Mouse (Mus musculus): ENCODE measurements at regions not wholly inside any gene's neighbourhood (a gene's known extent, or its start where the extent isn't known, plus 50 kb on each side); places are given as distances from the start of the nearest gene placed in this dataset.
"Not testable (repeated sequence)": the region's sequence is repeated elsewhere in the genome, so short reads cannot be mapped to it uniquely, and the experiment has no call there.

DNA sequence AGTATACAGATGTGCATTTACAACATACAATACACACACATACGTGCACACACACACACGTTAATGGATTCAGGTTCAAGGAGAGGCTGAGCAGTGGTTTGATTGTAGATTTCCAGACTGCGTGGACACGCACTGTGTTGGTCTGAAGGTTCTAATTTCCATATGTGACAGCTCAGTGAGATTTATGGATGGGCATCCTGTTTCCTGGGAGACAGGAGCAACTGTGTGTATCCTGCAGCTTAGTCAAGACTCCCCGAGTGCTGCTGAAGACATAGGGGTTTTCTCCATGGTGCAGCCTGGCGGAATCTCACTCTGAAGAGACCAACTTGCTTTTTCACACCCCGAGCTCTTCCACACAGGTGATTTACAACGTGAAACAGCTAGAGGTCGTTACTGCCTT, 119.3 kb upstream of the Foxk1 start:
- no peaks in the 10 kb centered on the region for H3K36me3 ChIP-seq
- no peak overlapping the region for H3K4me2 ChIP-seq (replicated peaks)
- no peaks in the 10 kb centered on the region for H3K4me1 ChIP-seq
- H3K27ac ChIP-seq, result no peak overlapping the region
- H3K9me3 ChIP-seq, result no peaks in the 10 kb centered on the region
- H3K4me3 ChIP-seq, result no peak overlapping the region
- no peak overlapping the region for H3K9ac ChIP-seq
- ATAC-seq (ENCODE audit: insufficient number of reproducible peaks, insufficient read depth, low FRiP score, low TSS enrichment), result no peak
- 83% methylated on average over 9 of the region's 9 CpGs for WGBS
- no peaks in the 10 kb centered on the region for H3K27me3 ChIP-seq

DNA sequence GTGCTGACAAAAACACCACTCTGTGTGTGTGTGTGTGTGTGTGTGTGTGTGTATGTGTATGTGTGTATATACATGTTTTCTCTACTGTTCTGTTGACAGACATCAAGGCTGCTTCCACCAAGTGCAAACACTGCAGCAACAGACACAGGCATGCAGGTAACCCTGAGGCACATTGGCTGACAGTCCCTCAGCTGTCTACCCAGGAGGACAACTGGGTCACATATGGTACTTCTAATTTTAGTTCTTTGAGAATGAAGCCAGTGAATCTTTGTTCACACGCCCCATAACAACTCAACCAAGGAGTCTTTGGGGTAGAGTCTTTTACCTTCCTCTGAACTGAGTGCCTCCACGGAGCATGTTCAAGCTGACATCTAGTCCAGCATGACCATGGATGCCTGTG, 113.3 kb upstream of the Foxk1 start:
- H3K4me3 ChIP-seq, result no peak overlapping the region
- 80% methylated on average over 2 of the region's 2 CpGs for WGBS
- no peak for ATAC-seq (ENCODE audit: insufficient number of reproducible peaks, insufficient read depth, low FRiP score, low TSS enrichment)
- H3K36me3 ChIP-seq, result no peaks in the 10 kb centered on the region
- H3K4me1 ChIP-seq, result no peaks in the 10 kb centered on the region
- no peaks in the 10 kb centered on the region for H3K27me3 ChIP-seq
- H3K9ac ChIP-seq, result no peak overlapping the region
- H3K4me2 ChIP-seq (replicated peaks), result no peak overlapping the region
- H3K9me3 ChIP-seq, result peaks cover 7% of the 10 kb centered on the region; the same call in 1 of the 2 replicates
- H3K27ac ChIP-seq, result no peak overlapping the region

GRCm38 (mm10) chr5:142291451-142291850, 109.8 kb upstream of the Foxk1 start:
- H3K4me2 ChIP-seq (replicated peaks), result no peak overlapping the region
- no peaks in the 10 kb centered on the region for H3K4me1 ChIP-seq
- no peaks in the 10 kb centered on the region for H3K27me3 ChIP-seq
- no peak overlapping the region for H3K27ac ChIP-seq
- H3K36me3 ChIP-seq, result no peaks in the 10 kb centered on the region
- no peak overlapping the region for H3K4me3 ChIP-seq
- H3K9me3 ChIP-seq, result peaks cover 7% of the 10 kb centered on the region; the same call in 1 of the 2 replicates
- no peak overlapping the region for H3K9ac ChIP-seq
- no peak for ATAC-seq (ENCODE audit: insufficient number of reproducible peaks, insufficient read depth, low FRiP score, low TSS enrichment)
- WGBS, result 91% methylated on average over 10 of the region's 10 CpGs

- H3K27me3 ChIP-seq; ATAC-seq (ENCODE audit: insufficient number of reproducible peaks, insufficient read depth, low FRiP score, low TSS enrichment); H3K36me3 ChIP-seq: not testable (repeated sequence)
Measured at GRCm38 (mm10) chr5:142296401-142296800, 104.9 kb upstream of the Foxk1 start.

DNA sequence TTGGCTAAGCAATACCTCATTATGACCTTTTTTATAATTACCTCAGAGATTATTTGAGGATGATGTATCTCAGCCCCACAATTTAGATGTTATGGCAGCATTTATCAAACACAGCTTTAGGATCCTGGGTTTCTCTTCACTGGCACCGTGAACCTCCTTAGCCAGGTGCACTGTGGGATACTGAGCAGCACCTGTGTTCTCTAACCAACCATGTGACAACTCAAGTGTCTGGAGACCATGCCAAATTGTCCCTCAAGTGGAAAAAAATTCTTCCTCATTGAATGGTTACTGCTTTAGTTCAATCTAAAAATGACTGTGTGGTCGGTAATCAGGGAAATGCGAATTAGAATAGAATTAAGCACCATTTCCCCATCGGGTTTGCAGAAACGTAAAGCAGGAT, 101.7 kb upstream of the Foxk1 start:
- no peaks in the 10 kb centered on the region for H3K9me3 ChIP-seq
- H3K9ac ChIP-seq, result no peak overlapping the region
- H3K4me3 ChIP-seq, result no peak overlapping the region
- no peaks in the 10 kb centered on the region for H3K36me3 ChIP-seq
- no peaks in the 10 kb centered on the region for H3K4me1 ChIP-seq
- no peak for ATAC-seq (ENCODE audit: insufficient number of reproducible peaks, insufficient read depth, low FRiP score, low TSS enrichment)
- no peak overlapping the region for H3K4me2 ChIP-seq (replicated peaks)
- no peaks in the 10 kb centered on the region for H3K27me3 ChIP-seq
- no peak overlapping the region for H3K27ac ChIP-seq
- 86% methylated on average over 5 of the region's 5 CpGs for WGBS

More at GRCm38 (mm10) chr5:142296401-142296800, 104.9 kb upstream of the Foxk1 start:
- H3K9ac ChIP-seq; H3K4me1 ChIP-seq; H3K27ac ChIP-seq; H3K4me3 ChIP-seq; H3K4me2 ChIP-seq (replicated peaks); H3K9me3 ChIP-seq: not testable (repeated sequence)
- WGBS, result 85% methylated on average over 2 of the region's 2 CpGs

- 88% methylated on average over 3 of the region's 3 CpGs for WGBS
- H3K4me2 ChIP-seq (replicated peaks), result no peak overlapping the region
- H3K4me1 ChIP-seq, result no peaks in the 10 kb centered on the region
- no peak overlapping the region for H3K4me3 ChIP-seq
- H3K9me3 ChIP-seq, result no peaks in the 10 kb centered on the region
- no peak overlapping the region for H3K27ac ChIP-seq
- no peak overlapping the region for H3K9ac ChIP-seq
- ATAC-seq (ENCODE audit: insufficient number of reproducible peaks, insufficient read depth, low FRiP score, low TSS enrichment), result no peak
- H3K36me3 ChIP-seq, result no peaks in the 10 kb centered on the region
- no peaks in the 10 kb centered on the region for H3K27me3 ChIP-seq
Measured at GRCm38 (mm10) chr5:142308511-142308910, 92.8 kb upstream of the Foxk1 start.

GRCm38 (mm10) chr5:142313944-142314343, 87.4 kb upstream of the Foxk1 start:
- Histone ChIP-seq H3K4me2 (replicated peaks) (no peak overlapping the region), H3K27ac (no peak overlapping the region), H3K36me3 (no peaks in the 10 kb centered on the region), H3K4me3 (no peak overlapping the region), H3K27me3 (no peaks in the 10 kb centered on the region), H3K9me3 (no peaks in the 10 kb centered on the region), H3K9ac (no peak overlapping the region), H3K4me1 (no peaks in the 10 kb centered on the region)
- no peak for ATAC-seq (ENCODE audit: insufficient number of reproducible peaks, insufficient read depth, low FRiP score, low TSS enrichment)
- 77% methylated on average over 8 of the region's 8 CpGs for WGBS

- no peaks in the 10 kb centered on the region for H3K4me1 ChIP-seq
- 72% methylated on average over 5 of the region's 5 CpGs for WGBS
Measured at GRCm38 (mm10) chr5:142314466-142314865, 86.8 kb upstream of the Foxk1 start.

GRCm38 (mm10) chr5:142319268-142319667, 82.0 kb upstream of the Foxk1 start:
- Histone ChIP-seq H3K27ac (no peak overlapping the region), H3K36me3 (no peaks in the 10 kb centered on the region), H3K9me3 (no peaks in the 10 kb centered on the region), H3K4me3 (no peak overlapping the region), H3K27me3 (no peaks in the 10 kb centered on the region), H3K4me2 (replicated peaks) (no peak overlapping the region), H3K9ac (no peak overlapping the region), H3K4me1 (no peaks in the 10 kb centered on the region)
- WGBS, result 5% methylated on average over 7 of the region's 7 CpGs
- ATAC-seq (ENCODE audit: insufficient number of reproducible peaks, insufficient read depth, low FRiP score, low TSS enrichment), result peak; percentile 53; the same call in 1 of the 2 replicates

More at GRCm38 (mm10) chr5:142314466-142314865, 86.8 kb upstream of the Foxk1 start:
- Histone ChIP-seq H3K4me2 (replicated peaks) (no peak overlapping the region), H3K27ac (no peak overlapping the region), H3K9me3 (no peaks in the 10 kb centered on the region), H3K36me3 (no peaks in the 10 kb centered on the region), H3K27me3 (no peaks in the 10 kb centered on the region), H3K9ac (no peak overlapping the region), H3K4me3 (no peak overlapping the region)
- no peak for ATAC-seq (ENCODE audit: insufficient number of reproducible peaks, insufficient read depth, low FRiP score, low TSS enrichment)

DNA sequence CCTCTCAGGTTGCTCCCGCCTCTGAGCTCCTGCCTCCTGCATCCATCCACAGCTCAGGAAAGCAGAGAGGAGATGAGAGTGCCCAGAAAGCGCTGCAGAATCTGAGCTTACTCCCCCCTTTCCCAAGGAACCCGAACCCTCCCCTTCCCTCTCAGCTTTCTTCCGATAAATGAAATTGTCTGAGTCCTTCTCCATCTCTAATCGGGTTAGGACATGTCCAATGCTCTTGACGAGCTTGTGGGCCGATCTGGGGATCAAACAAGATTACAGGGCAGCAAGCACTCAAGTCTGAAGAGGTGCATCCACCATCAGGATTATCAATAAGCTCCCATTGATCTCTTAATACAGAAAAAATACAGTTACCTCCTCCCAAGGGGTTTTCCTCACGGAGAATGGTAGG, 80.0 kb upstream of the Foxk1 start:
- Histone ChIP-seq H3K36me3 (no peaks in the 10 kb centered on the region), H3K4me2 (replicated peaks) (no peak overlapping the region), H3K27me3 (no peaks in the 10 kb centered on the region; the same call in 1 of the 2 replicates), H3K4me1 (no peaks in the 10 kb centered on the region), H3K9me3 (no peaks in the 10 kb centered on the region), H3K27ac (no peak overlapping the region), H3K4me3 (no peak overlapping the region), H3K9ac (no peak overlapping the region)
- no peak for ATAC-seq (ENCODE audit: insufficient number of reproducible peaks, insufficient read depth, low FRiP score, low TSS enrichment)
- WGBS, result 63% methylated on average over 8 of the region's 8 CpGs

GRCm38 (mm10) chr5:142324928-142325327, 76.4 kb upstream of the Foxk1 start:
- Histone ChIP-seq H3K4me2 (replicated peaks) (no peak overlapping the region), H3K27ac (no peak overlapping the region), H3K4me1 (no peaks in the 10 kb centered on the region), H3K36me3 (no peaks in the 10 kb centered on the region), H3K27me3 (no peaks in the 10 kb centered on the region; the same call in 1 of the 2 replicates), H3K4me3 (no peak overlapping the region), H3K9me3 (no peaks in the 10 kb centered on the region), H3K9ac (no peak overlapping the region)
- no peak for ATAC-seq (ENCODE audit: insufficient number of reproducible peaks, insufficient read depth, low FRiP score, low TSS enrichment)
- WGBS, result 64% methylated on average over 2 of the region's 2 CpGs

GRCm38 (mm10) chr5:142325560-142325959, 75.7 kb upstream of the Foxk1 start:
- WGBS, result 71% methylated on average over 4 of the region's 4 CpGs
- Histone ChIP-seq H3K9me3 (no peaks in the 10 kb centered on the region), H3K4me2 (replicated peaks) (no peak overlapping the region), H3K4me3 (no peak overlapping the region), H3K27me3 (no peaks in the 10 kb centered on the region; the same call in 1 of the 2 replicates), H3K36me3 (no peaks in the 10 kb centered on the region), H3K27ac (no peak overlapping the region), H3K9ac (no peak overlapping the region), H3K4me1 (no peaks in the 10 kb centered on the region)
- no peak for ATAC-seq (ENCODE audit: insufficient number of reproducible peaks, insufficient read depth, low FRiP score, low TSS enrichment)

GRCm38 (mm10) chr5:142327261-142327660, 74.0 kb upstream of the Foxk1 start:
- H3K9ac ChIP-seq, result no peak overlapping the region
- no peak overlapping the region for H3K4me3 ChIP-seq
- H3K27me3 ChIP-seq, result no peaks in the 10 kb centered on the region; the same call in 1 of the 2 replicates
- no peak overlapping the region for H3K27ac ChIP-seq
- 71% methylated on average over 6 of the region's 6 CpGs for WGBS
- H3K36me3 ChIP-seq, result no peaks in the 10 kb centered on the region
- peaks cover 5% of the 10 kb centered on the region; the same call in 1 of the 2 replicates for H3K4me1 ChIP-seq
- no peak for ATAC-seq (ENCODE audit: insufficient number of reproducible peaks, insufficient read depth, low FRiP score, low TSS enrichment)
- H3K9me3 ChIP-seq, result no peaks in the 10 kb centered on the region
- no peak overlapping the region for H3K4me2 ChIP-seq (replicated peaks)

All from embryonic facial prominence, embryonic 12.5 days (tissue).